Mouse (Mus musculus) liver, embryonic 14.5 days (tissue): ENCODE measurements at regions not wholly inside any gene's neighbourhood (a gene's known extent, or its start where the extent isn't known, plus 50 kb on each side); places are given as distances from the start of the nearest gene placed in this dataset.

Experiments
- CTCF ChIP-seq: IDR thresholded peaks from 2 replicates; pipeline ENCODE4 v1.5.1; 2016; ENCODE audit warnings: antibody characterized with exemption, low read depth, control low read depth
- EP300 ChIP-seq: IDR thresholded peaks from 2 replicates; pipeline ENCODE4 v1.6.1; 2016; ENCODE audit warnings: antibody characterized with exemption, low read depth

DNA sequence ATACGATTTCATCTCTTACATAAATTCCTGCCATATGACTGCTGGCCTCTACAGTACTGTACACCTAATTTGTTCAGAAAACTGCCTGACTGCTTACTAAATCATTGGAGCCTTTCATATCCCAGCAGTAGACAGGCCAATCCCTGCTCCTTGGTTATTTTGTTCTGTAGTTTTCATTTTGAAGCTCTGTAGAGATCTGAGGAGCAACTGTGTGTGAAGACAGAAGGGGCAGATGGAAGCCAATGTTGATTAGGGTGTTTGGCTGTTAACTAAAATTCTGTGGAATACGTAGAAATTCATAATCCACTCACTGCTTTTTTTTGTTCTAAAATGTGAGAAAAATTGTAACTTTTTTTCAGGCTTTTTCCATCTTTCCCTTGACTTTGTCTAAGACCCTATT lies 573.1 kb downstream of the Ets1 start:
- TF ChIP-seq EP300 (no peak), CTCF (no peak)
